Mouse (Mus musculus): ENCODE data around the gene Mum1l1. TPM values are rescaled to one million over a fixed set of nuclear protein-coding genes. Genes with fewer than 3 reads are reported as not detected.

Gene Mum1l1
- polyA plus RNA-seq, 1 experiment from 2014 or later, result 17.7 TPM

Other genes starting within 250 kb of the Mum1l1 start
- gene Serpina7, start 124.8 kb upstream of the Mum1l1 start, polyA plus RNA-seq (2014; fragmentation: Nextera tagmentation; extraction: Ambion mirVana), result 0.20 TPM in 1 of 2 replicates, not detected in the other
- not detected in 2 replicates for gene 4930513O06Rik, start 123.8 kb upstream of the Mum1l1 start, polyA plus RNA-seq (2014; fragmentation: Nextera tagmentation; extraction: Ambion mirVana)
- not detected in 2 replicates for gene 4933428M09Rik, start 30.8 kb upstream of the Mum1l1 start, polyA plus RNA-seq (2014; fragmentation: Nextera tagmentation; extraction: Ambion mirVana)
- gene Trap1a, start 123.6 kb downstream of the Mum1l1 start, polyA plus RNA-seq (2014; fragmentation: Nextera tagmentation; extraction: Ambion mirVana), result 0.20 and 0.52 TPM in 2 replicates

All from neural tube, embryonic 11.5 days (tissue).